Mouse (Mus musculus): ENCODE results near the gene Zfp57. TPM values are rescaled to one million over a fixed set of nuclear protein-coding genes. Genes with fewer than 3 reads are reported as not detected.

Gene Zfp57
- polyA plus RNA-seq, 1 experiment from 2014 or later = 61.6 TPM

GRCm38 (mm10) chr17:37028212-37028611, 27.2 kb downstream of the Zfp57 start:
- WGBS = 6% methylated on average over 10 of the region's 10 CpGs
- no peaks in the 10 kb centered on the region for H3K36me3 ChIP-seq
- H3K4me3 ChIP-seq = peak overlapping the region; percentile 54
- peaks cover 12% of the 10 kb centered on the region for H3K4me1 ChIP-seq
- DNase-seq (ENCODE audit: low spot score) = no peak
- H3K9me3 ChIP-seq (replicated peaks) = no peaks in the 10 kb centered on the region
- H3K27ac ChIP-seq (replicated peaks) = peak overlapping the region; percentile 91
- H3K27me3 ChIP-seq (ENCODE audit: low read depth, poor library complexity, severe bottlenecking) = no peaks in the 10 kb centered on the region

GRCm38 (mm10) chr17:37028683-37029120, 27.7 kb downstream of the Zfp57 start:
- Histone ChIP-seq H3K4me3 (peak overlapping the region; percentile 54), H3K27ac (replicated peaks) (peak overlapping the region; percentile 91), H3K36me3 (no peaks in the 10 kb centered on the region), H3K4me1 (peaks cover 12% of the 10 kb centered on the region), H3K27me3 (ENCODE audit: low read depth, poor library complexity, severe bottlenecking) (no peaks in the 10 kb centered on the region), H3K9me3 (replicated peaks) (no peaks in the 10 kb centered on the region)
- WGBS = 0% methylated on average over 14 of the region's 14 CpGs
- peak; percentile 97 for DNase-seq (ENCODE audit: low spot score)

GRCm38 (mm10) chr17:37029162-37029561, 28.2 kb downstream of the Zfp57 start:
- H3K27me3 ChIP-seq (ENCODE audit: low read depth, poor library complexity, severe bottlenecking) = no peaks in the 10 kb centered on the region
- H3K36me3 ChIP-seq = no peaks in the 10 kb centered on the region
- no peaks in the 10 kb centered on the region for H3K9me3 ChIP-seq (replicated peaks)
- WGBS = 70% methylated on average over 8 of the region's 8 CpGs
- no peak for DNase-seq (ENCODE audit: low spot score)
- peak overlapping the region; percentile 54 for H3K4me3 ChIP-seq
- H3K27ac ChIP-seq (replicated peaks) = peak overlapping the region; percentile 91
- H3K4me1 ChIP-seq = peaks cover 12% of the 10 kb centered on the region

GRCm38 (mm10) chr17:37039127-37039894, 38.3 kb downstream of the Zfp57 start:
- no peak overlapping the region for H3K27ac ChIP-seq (replicated peaks)

GRCm38 (mm10) chr17:37044651-37045244, 43.8 kb downstream of the Zfp57 start:
- Histone ChIP-seq H3K9me3 (replicated peaks) (no peaks in the 10 kb centered on the region), H3K27me3 (ENCODE audit: low read depth, poor library complexity, severe bottlenecking) (peaks cover 30% of the 10 kb centered on the region), H3K27ac (replicated peaks) (peak overlapping the region; percentile 96), H3K4me3 (peak overlapping the region; percentile 92), H3K36me3 (no peaks in the 10 kb centered on the region), H3K4me1 (peaks cover 40% of the 10 kb centered on the region)
- no peak for DNase-seq (ENCODE audit: low spot score)
- 84% methylated on average over 7 of the region's 7 CpGs for WGBS

More at GRCm38 (mm10) chr17:37039127-37039894, 38.3 kb downstream of the Zfp57 start:
- WGBS = 74% methylated on average over 2 of the region's 2 CpGs
- Histone ChIP-seq H3K36me3 (no peaks in the 10 kb centered on the region), H3K9me3 (replicated peaks) (no peaks in the 10 kb centered on the region), H3K27me3 (ENCODE audit: low read depth, poor library complexity, severe bottlenecking) (no peaks in the 10 kb centered on the region; the same call in 1 of the 2 replicates), H3K4me3 (no peak overlapping the region), H3K4me1 (no peaks in the 10 kb centered on the region)
- no peak for DNase-seq (ENCODE audit: low spot score)

GRCm38 (mm10) chr17:37045611-37046311, 44.8 kb downstream of the Zfp57 start, which contains the start of gene Gabbr1:
Gene Gabbr1, plus strand, starts transcription at chr17:37045966.
- Histone ChIP-seq H3K9me3 (replicated peaks) (no peaks in the 10 kb centered on the region), H3K4me1 (peaks cover 50% of the 10 kb centered on the region), H3K27me3 (ENCODE audit: low read depth, poor library complexity, severe bottlenecking) (peaks cover 32% of the 10 kb centered on the region), H3K4me3 (peak within 1 kb of the TSS; percentile 92), H3K36me3 (no peaks in the 10 kb centered on the region), H3K27ac (replicated peaks) (peak within 1 kb of the TSS; percentile 96)
- DNase-seq (ENCODE audit: low spot score) = peak; percentile 86
- 1% methylated on average over 40 of the region's 55 CpGs for WGBS

- Histone ChIP-seq H3K4me3 (peak overlapping the region; percentile 92), H3K27ac (replicated peaks) (peak overlapping the region; percentile 96), H3K9me3 (replicated peaks) (no peaks in the 10 kb centered on the region), H3K4me1 (peaks cover 58% of the 10 kb centered on the region), H3K36me3 (no peaks in the 10 kb centered on the region), H3K27me3 (ENCODE audit: low read depth, poor library complexity, severe bottlenecking) (peaks cover 32% of the 10 kb centered on the region)
- DNase-seq (ENCODE audit: low spot score) = peak; percentile 76
- WGBS = under 1% methylated on average over 51 of the region's 58 CpGs
Observed at GRCm38 (mm10) chr17:37046312-37047112, 45.5 kb downstream of the Zfp57 start.

GRCm38 (mm10) chr17:37047332-37047976, 46.5 kb downstream of the Zfp57 start:
- H3K4me3 ChIP-seq = peak overlapping the region; percentile 92
- H3K36me3 ChIP-seq = no peaks in the 10 kb centered on the region
- peak; percentile 15 for DNase-seq (ENCODE audit: low spot score)
- peaks cover 63% of the 10 kb centered on the region for H3K4me1 ChIP-seq
- H3K27ac ChIP-seq (replicated peaks) = no peak overlapping the region; the same call in 1 of the 2 replicates
- WGBS = 12% methylated on average over 19 of the region's 19 CpGs
- H3K27me3 ChIP-seq (ENCODE audit: low read depth, poor library complexity, severe bottlenecking) = peaks cover 32% of the 10 kb centered on the region
- H3K9me3 ChIP-seq (replicated peaks) = no peaks in the 10 kb centered on the region

- H3K36me3 ChIP-seq = no peaks in the 10 kb centered on the region
- WGBS = 43% methylated on average over 3 of the region's 3 CpGs
- no peak overlapping the region for H3K27ac ChIP-seq (replicated peaks)
- H3K9me3 ChIP-seq (replicated peaks) = no peaks in the 10 kb centered on the region
- no peak overlapping the region for H3K4me3 ChIP-seq
- DNase-seq (ENCODE audit: low spot score) = no peak
- H3K27me3 ChIP-seq (ENCODE audit: low read depth, poor library complexity, severe bottlenecking) = peaks cover 32% of the 10 kb centered on the region
- peaks cover 64% of the 10 kb centered on the region for H3K4me1 ChIP-seq
Observed at GRCm38 (mm10) chr17:37047981-37048380, 47.0 kb downstream of the Zfp57 start.

GRCm38 (mm10) chr17:37048383-37048782, 47.4 kb downstream of the Zfp57 start:
- peaks cover 64% of the 10 kb centered on the region for H3K4me1 ChIP-seq
- no peaks in the 10 kb centered on the region for H3K9me3 ChIP-seq (replicated peaks)
- H3K27ac ChIP-seq (replicated peaks) = no peak overlapping the region
- no peak for DNase-seq (ENCODE audit: low spot score)
- H3K36me3 ChIP-seq = peaks cover 4% of the 10 kb centered on the region; the same call in 1 of the 2 replicates
- 0 out of 2 replicates have a peak overlapping the region, but pooled peaks have one; percentile 5 for H3K4me3 ChIP-seq
- peaks cover 32% of the 10 kb centered on the region for H3K27me3 ChIP-seq (ENCODE audit: low read depth, poor library complexity, severe bottlenecking)
- WGBS = 57% methylated on average over 7 of the region's 7 CpGs

- Histone ChIP-seq H3K4me3 (peak overlapping the region; percentile 77), H3K4me1 (peaks cover 64% of the 10 kb centered on the region), H3K36me3 (peaks cover 17% of the 10 kb centered on the region), H3K27me3 (ENCODE audit: low read depth, poor library complexity, severe bottlenecking) (peaks cover 32% of the 10 kb centered on the region), H3K27ac (replicated peaks) (peak overlapping the region; percentile 88; the same call in 1 of the 2 replicates), H3K9me3 (replicated peaks) (no peaks in the 10 kb centered on the region)
- under 1% methylated on average over 39 of the region's 39 CpGs for WGBS
- DNase-seq (ENCODE audit: low spot score) = peak; percentile 71
Observed at GRCm38 (mm10) chr17:37049570-37050310, 48.8 kb downstream of the Zfp57 start.

Measured in midbrain, embryonic 10.5 days (tissue).